Mouse (Mus musculus) midbrain, embryonic 12.5 days (tissue): Measurements from ENCODE around the gene Acvr1. TPM values are rescaled to one million over a fixed set of nuclear protein-coding genes. Genes with fewer than 3 reads are reported as not detected.

Source experiments
- ATAC-seq: fragments of 200-750 bp; cut with Nextera tagmentation; 2 replicates; pipeline ENCODE4 v1.8.0; 2017; ENCODE audit warnings: low read depth, moderate TSS enrichment, moderate library complexity; ENCODE audit not compliant: low FRiP score
- H3K27ac ChIP-seq: fragments of 300-500 bp; sonication (generic); replicated peaks from 2 replicates; pipeline ENCODE4 v1.5.1; 2016; ENCODE audit warnings: mild to moderate bottlenecking
- H3K27me3 ChIP-seq: fragments of 300-500 bp; sonication (generic); 2 replicates; pipeline ENCODE4 v1.6.1; 2016; ENCODE audit warnings: mild to moderate bottlenecking
- H3K36me3 ChIP-seq: fragments of 300-500 bp; sonication (generic); 2 replicates; pipeline ENCODE4 v1.6.1; 2016
- H3K4me1 ChIP-seq: fragments of 300-500 bp; sonication (generic); 2 replicates; pipeline ENCODE4 v1.6.1; 2016
- H3K4me2 ChIP-seq: fragments of 300-500 bp; sonication (generic); replicated peaks from 2 replicates; pipeline ENCODE4 v1.6.1; 2016; ENCODE audit warnings: mild to moderate bottlenecking, moderate library complexity
- H3K4me3 ChIP-seq: fragments of 300-500 bp; sonication (generic); 2 replicates; pipeline ENCODE4 v1.5.1; 2016; ENCODE audit warnings: mild to moderate bottlenecking
- H3K9ac ChIP-seq: fragments of 300-500 bp; sonication (generic); replicated peaks from 2 replicates; pipeline ENCODE4 v1.6.1; 2016; ENCODE audit warnings: mild to moderate bottlenecking, moderate library complexity
- H3K9me3 ChIP-seq: fragments of 300-500 bp; sonication (generic); 2 replicates; pipeline ENCODE4 v1.6.1; 2016; ENCODE audit warnings: mild to moderate bottlenecking
- WGBS: fragments of 180-500 bp; shearing (Covaris S2); methylation state at CpG from one replicate; pipeline ENCODE4 v1.1.7; 2016; 5-methylcytosine and 5-hydroxymethylcytosine counted together
- polyA plus RNA-seq: library from polyadenylated mRNA; unstranded; fragments of >200 nt; fragmentation: Nextera tagmentation; extraction: Ambion mirVana; gene quantifications from 2 replicates; pipeline ENCODE4 v1.2.1, GENCODE M21; 2016

The Acvr1 gene
- polyA plus RNA-seq, 1 experiment from 2014 or later: 4.7 TPM

GRCm38 (mm10) chr2:58513212-58513611, 53.7 kb downstream of the Acvr1 start:
- H3K27me3 ChIP-seq: no peaks in the 10 kb centered on the region
- no peaks in the 10 kb centered on the region for H3K9me3 ChIP-seq
- no peaks in the 10 kb centered on the region for H3K36me3 ChIP-seq
- no peaks in the 10 kb centered on the region for H3K4me1 ChIP-seq
- no peak overlapping the region for H3K4me2 ChIP-seq
- no peak overlapping the region for H3K27ac ChIP-seq
- ATAC-seq: no peak
- H3K4me3 ChIP-seq: no peak overlapping the region
- no peak overlapping the region for H3K9ac ChIP-seq
- 80% methylated on average over 3 of the region's 3 CpGs for WGBS

GRCm38 (mm10) chr2:58510192-58510591, 56.8 kb downstream of the Acvr1 start:
- no peaks in the 10 kb centered on the region for H3K36me3 ChIP-seq
- WGBS: 81% methylated on average over 8 of the region's 8 CpGs
- no peak for ATAC-seq
- no peaks in the 10 kb centered on the region for H3K27me3 ChIP-seq
- no peak overlapping the region for H3K4me2 ChIP-seq
- H3K4me3 ChIP-seq: no peak overlapping the region
- no peak overlapping the region for H3K27ac ChIP-seq
- H3K4me1 ChIP-seq: 0 out of 2 replicates have a peak, but pooled peaks cover 3% of the 10 kb centered on the region
- H3K9ac ChIP-seq: no peak overlapping the region
- H3K9me3 ChIP-seq: no peaks in the 10 kb centered on the region

DNA sequence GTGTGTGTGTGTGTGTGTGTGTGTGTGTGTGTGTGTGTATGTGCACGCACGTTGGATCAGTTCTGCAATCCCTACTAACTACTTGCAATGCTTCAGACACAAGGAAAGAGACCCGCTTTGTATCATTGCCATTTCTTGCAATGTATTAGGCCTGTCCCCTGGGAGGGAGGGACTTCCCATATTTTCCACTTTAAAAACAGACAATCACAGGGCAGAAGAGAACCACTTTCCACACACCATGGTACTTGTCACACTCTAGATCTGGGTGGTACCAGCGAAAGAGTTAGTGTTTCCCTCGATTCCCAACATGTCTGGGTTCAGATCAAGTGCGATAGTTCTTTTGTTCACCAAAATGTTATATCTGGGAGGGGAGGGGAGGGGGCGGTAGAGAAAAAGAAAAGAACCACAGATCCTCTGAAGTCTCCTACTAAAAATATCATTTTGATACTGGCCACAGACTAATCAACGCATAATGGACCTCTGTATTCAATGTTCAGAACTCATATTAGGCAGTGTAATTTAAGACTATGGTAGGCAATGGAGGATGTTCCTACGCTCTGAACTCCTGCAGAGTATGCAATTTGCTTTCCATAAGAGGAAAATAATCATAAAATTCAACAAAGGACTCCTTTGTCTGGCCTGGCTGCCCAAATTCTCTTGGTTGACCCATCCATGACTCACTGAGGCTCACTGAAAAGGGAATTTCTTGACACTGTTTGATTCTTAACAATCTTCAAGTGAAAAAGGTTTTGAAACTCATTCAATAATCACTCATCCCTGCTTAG, 61.5 kb downstream of the Acvr1 start:
- H3K27me3 ChIP-seq: no peaks in the 10 kb centered on the region
- 88% methylated on average over 9 of the region's 9 CpGs for WGBS
- H3K9me3 ChIP-seq: no peaks in the 10 kb centered on the region
- H3K36me3 ChIP-seq: no peaks in the 10 kb centered on the region
- H3K4me3 ChIP-seq: no peak overlapping the region
- ATAC-seq: no peak
- H3K4me2 ChIP-seq: no peak overlapping the region
- 0 out of 2 replicates have a peak, but pooled peaks cover 3% of the 10 kb centered on the region for H3K4me1 ChIP-seq
- H3K27ac ChIP-seq: no peak overlapping the region
- H3K9ac ChIP-seq: no peak overlapping the region

GRCm38 (mm10) chr2:58496647-58497410, 70.1 kb downstream of the Acvr1 start:
- no peaks in the 10 kb centered on the region for H3K27me3 ChIP-seq
- no peaks in the 10 kb centered on the region for H3K36me3 ChIP-seq
- H3K4me3 ChIP-seq: no peak overlapping the region
- ATAC-seq: no peak
- 82% methylated on average over 8 of the region's 8 CpGs for WGBS
- no peak overlapping the region for H3K4me2 ChIP-seq
- H3K9me3 ChIP-seq: no peaks in the 10 kb centered on the region
- H3K4me1 ChIP-seq: no peaks in the 10 kb centered on the region; the same call in 1 of the 2 replicates
- H3K27ac ChIP-seq: no peak overlapping the region
- no peak overlapping the region for H3K9ac ChIP-seq

- H3K9ac ChIP-seq: no peak overlapping the region
- H3K27ac ChIP-seq: no peak overlapping the region
- H3K4me1 ChIP-seq: no peaks in the 10 kb centered on the region; the same call in 1 of the 2 replicates
- no peak overlapping the region for H3K4me2 ChIP-seq
- H3K4me3 ChIP-seq: no peak overlapping the region
- H3K27me3 ChIP-seq: no peaks in the 10 kb centered on the region
- no peaks in the 10 kb centered on the region for H3K36me3 ChIP-seq
- ATAC-seq: no peak
- no peaks in the 10 kb centered on the region for H3K9me3 ChIP-seq
- WGBS: 88% methylated on average over 3 of the region's 3 CpGs
Measured at GRCm38 (mm10) chr2:58495271-58495670, 71.7 kb downstream of the Acvr1 start.

GRCm38 (mm10) chr2:58493685-58494635, 73.0 kb downstream of the Acvr1 start:
- no peak for ATAC-seq
- 67% methylated on average over 18 of the region's 18 CpGs for WGBS
- no peak overlapping the region for H3K27ac ChIP-seq

DNA sequence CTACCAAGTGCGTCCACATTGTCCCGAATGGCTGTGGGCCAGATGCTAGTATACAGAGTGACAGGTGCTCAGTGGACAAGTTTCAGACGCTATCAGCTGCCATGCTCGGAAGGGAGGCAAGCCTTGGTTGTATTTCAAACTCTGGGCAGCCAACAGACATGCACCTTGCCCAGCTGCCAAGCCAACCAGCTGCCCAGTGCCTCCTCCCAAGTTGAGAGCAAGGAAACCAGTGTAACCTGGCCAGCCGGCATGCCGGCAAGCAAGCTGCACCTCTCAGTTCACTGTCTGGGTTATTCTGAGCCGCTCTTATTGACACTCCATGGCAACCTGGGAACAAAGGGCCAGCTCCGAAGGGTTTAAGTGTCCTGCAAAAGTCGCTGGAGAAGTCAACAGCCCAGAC, 77.7 kb downstream of the Acvr1 start:
- no peak for ATAC-seq

More at GRCm38 (mm10) chr2:58493685-58494635, 73.0 kb downstream of the Acvr1 start:
- Histone ChIP-seq H3K4me3 (no peak overlapping the region), H3K36me3 (no peaks in the 10 kb centered on the region), H3K9me3 (no peaks in the 10 kb centered on the region), H3K4me1 (no peaks in the 10 kb centered on the region; the same call in 1 of the 2 replicates), H3K9ac (no peak overlapping the region), H3K4me2 (no peak overlapping the region), H3K27me3 (no peaks in the 10 kb centered on the region)

GRCm38 (mm10) chr2:58488404-58488803, 78.6 kb downstream of the Acvr1 start:
- WGBS: 93% methylated on average over 8 of the region's 8 CpGs
- no peak overlapping the region for H3K4me3 ChIP-seq
- no peaks in the 10 kb centered on the region for H3K27me3 ChIP-seq
- H3K36me3 ChIP-seq: no peaks in the 10 kb centered on the region
- H3K4me1 ChIP-seq: peaks cover 23% of the 10 kb centered on the region
- H3K9ac ChIP-seq: no peak overlapping the region
- no peak overlapping the region for H3K27ac ChIP-seq
- H3K9me3 ChIP-seq: no peaks in the 10 kb centered on the region
- ATAC-seq: no peak
- no peak overlapping the region for H3K4me2 ChIP-seq

More for the DNA sequence above, 77.7 kb downstream of the Acvr1 start:
- no peaks in the 10 kb centered on the region for H3K9me3 ChIP-seq
- no peaks in the 10 kb centered on the region for H3K36me3 ChIP-seq
- no peaks in the 10 kb centered on the region for H3K27me3 ChIP-seq
- 83% methylated on average over 9 of the region's 9 CpGs for WGBS
- no peak overlapping the region for H3K9ac ChIP-seq
- no peak overlapping the region for H3K27ac ChIP-seq
- H3K4me3 ChIP-seq: no peak overlapping the region
- H3K4me1 ChIP-seq: peaks cover 21% of the 10 kb centered on the region
- no peak overlapping the region for H3K4me2 ChIP-seq

DNA sequence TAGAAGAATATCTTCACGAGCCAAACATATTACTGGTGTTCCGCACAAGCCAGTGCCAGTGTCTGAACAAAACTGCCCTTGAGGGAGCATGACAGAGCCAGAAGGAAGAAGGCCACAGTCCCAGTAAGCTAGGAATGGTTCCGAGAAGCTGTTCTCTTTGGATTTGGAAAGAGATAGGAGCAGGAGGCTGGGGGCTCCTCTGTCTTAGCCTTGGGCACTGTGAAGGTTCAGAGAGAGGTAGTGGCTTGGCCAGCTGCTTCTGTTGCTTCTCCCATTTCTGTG, 79.7 kb downstream of the Acvr1 start:
- no peak overlapping the region for H3K4me3 ChIP-seq
- 83% methylated on average over 3 of the region's 3 CpGs for WGBS
- H3K9me3 ChIP-seq: no peaks in the 10 kb centered on the region
- H3K4me1 ChIP-seq: peaks cover 23% of the 10 kb centered on the region
- no peak for ATAC-seq
- no peaks in the 10 kb centered on the region for H3K27me3 ChIP-seq
- H3K9ac ChIP-seq: no peak overlapping the region
- no peaks in the 10 kb centered on the region for H3K36me3 ChIP-seq
- no peak overlapping the region for H3K4me2 ChIP-seq
- H3K27ac ChIP-seq: no peak overlapping the region

- Histone ChIP-seq H3K27ac (no peak overlapping the region), H3K4me3 (no peak overlapping the region), H3K4me1 (peaks cover 23% of the 10 kb centered on the region), H3K36me3 (no peaks in the 10 kb centered on the region), H3K27me3 (no peaks in the 10 kb centered on the region), H3K9ac (no peak overlapping the region), H3K9me3 (no peaks in the 10 kb centered on the region), H3K4me2 (no peak overlapping the region)
- ATAC-seq: no peak
- 57% methylated on average over 13 of the region's 14 CpGs for WGBS
Measured at GRCm38 (mm10) chr2:58486441-58487278, 80.3 kb downstream of the Acvr1 start.

- Histone ChIP-seq H3K4me2 (no peak overlapping the region), H3K36me3 (no peaks in the 10 kb centered on the region), H3K4me3 (no peak overlapping the region), H3K9me3 (no peaks in the 10 kb centered on the region), H3K9ac (no peak overlapping the region), H3K27ac (no peak overlapping the region), H3K27me3 (no peaks in the 10 kb centered on the region), H3K4me1 (peaks cover 23% of the 10 kb centered on the region)
- 91% methylated on average over 3 of the region's 3 CpGs for WGBS
- no peak for ATAC-seq
Measured at GRCm38 (mm10) chr2:58485683-58486082, 81.3 kb downstream of the Acvr1 start.
